Mouse (Mus musculus) hindbrain, embryonic 14.5 days (tissue): ENCODE data around the gene Eif4g3. TPM values are rescaled to one million over a fixed set of nuclear protein-coding genes. Genes with fewer than 3 reads are reported as not detected.
A peak's percentile ranks its signal among the peaks of the same experiment; 100 is the strongest.

Experiments used
- ATAC-seq: fragments of 200-750 bp; cut with Nextera tagmentation; 2 replicates; pipeline ENCODE4 v1.8.0; 2017; ENCODE audit warnings: moderate number of reproducible peaks, mild to moderate bottlenecking, moderate TSS enrichment, moderate library complexity; ENCODE audit not compliant: low FRiP score
- DNase-seq: peaks from one replicate; pipeline ENCODE4 v3.0.0-alpha.2; 2015; ENCODE audit warnings: low spot score
- H3K27ac ChIP-seq: fragments of 300-500 bp; sonication (generic); 2 replicates; pipeline ENCODE4 v1.5.1; 2014; ENCODE audit warnings: mild to moderate bottlenecking, moderate library complexity
- H3K27me3 ChIP-seq: fragments of 300-500 bp; sonication (generic); 2 replicates; pipeline ENCODE4 v1.6.1; 2014; ENCODE audit warnings: mild to moderate bottlenecking, low read length, mixed read lengths; ENCODE audit not compliant: control insufficient read depth, insufficient read depth
- H3K36me3 ChIP-seq: fragments of 300-500 bp; sonication (generic); replicated peaks from 2 replicates; pipeline ENCODE4 v1.6.1; 2014; ENCODE audit not compliant: control insufficient read depth, insufficient read depth
- H3K4me1 ChIP-seq: fragments of 300-500 bp; sonication (generic); replicated peaks from 2 replicates; pipeline ENCODE4 v1.6.1; 2014; ENCODE audit warnings: antibody characterized with exemption, low read length, mixed read lengths; ENCODE audit not compliant: control insufficient read depth, insufficient read depth
- H3K4me2 ChIP-seq: fragments of 300-500 bp; sonication (generic); replicated peaks from 2 replicates; pipeline ENCODE4 v1.6.1; 2014; ENCODE audit warnings: mild to moderate bottlenecking, moderate library complexity
- H3K4me3 ChIP-seq: fragments of 300-500 bp; sonication (generic); replicated peaks from 2 replicates; pipeline ENCODE4 v1.5.1; 2014; ENCODE audit warnings: mild to moderate bottlenecking, low read length
- H3K9ac ChIP-seq: fragments of 300-500 bp; sonication (generic); 2 replicates; pipeline ENCODE4 v1.6.1; 2014
- H3K9me3 ChIP-seq: fragments of 300-500 bp; sonication (generic); 2 replicates; pipeline ENCODE4 v1.6.1; 2016; ENCODE audit warnings: low read length; ENCODE audit not compliant: control insufficient read depth
- WGBS: fragments of 180-500 bp; shearing (Covaris S2); extraction: QIAGEN DNeasy Blood & Tissue Kit; methylation state at CpG from one replicate; pipeline ENCODE4 v1.1.7; 2014; 5-methylcytosine and 5-hydroxymethylcytosine counted together
- polyA plus RNA-seq: library from polyadenylated mRNA; unstranded; fragments of >200 nt; fragmentation: Nextera tagmentation; extraction: Ambion mirVana; gene quantifications from 2 replicates; pipeline ENCODE4 v1.2.1, GENCODE M21; 2014

Gene Eif4g3
- polyA plus RNA-seq, 1 experiment from 2014 or later: 65.3 TPM

GRCm38 (mm10) chr4:138217951-138218685 is 225.3 kb downstream of the Eif4g3 start:
- Histone ChIP-seq H3K36me3 (peaks cover 13% of the 10 kb centered on the region), H3K4me2 (peak overlapping the region; percentile 66), H3K9ac (peak overlapping the region; percentile 98), H3K4me3 (peak overlapping the region; percentile 66), H3K9me3 (no peaks in the 10 kb centered on the region), H3K27ac (peak overlapping the region; percentile 100; the same call in 1 of the 2 replicates), H3K27me3 (no peaks in the 10 kb centered on the region), H3K4me1 (peaks cover 28% of the 10 kb centered on the region)
- DNase-seq: no peak
- 78% methylated on average over 11 of the region's 11 CpGs for WGBS
- ATAC-seq: no peak

GRCm38 (mm10) chr4:138219331-138219730 is 226.5 kb downstream of the Eif4g3 start:
- Histone ChIP-seq H3K4me1 (peaks cover 28% of the 10 kb centered on the region), H3K4me2 (no peak overlapping the region), H3K36me3 (peaks cover 25% of the 10 kb centered on the region), H3K27me3 (no peaks in the 10 kb centered on the region), H3K9me3 (no peaks in the 10 kb centered on the region), H3K9ac (peak overlapping the region; percentile 13; the same call in 1 of the 2 replicates), H3K4me3 (no peak overlapping the region), H3K27ac (no peak overlapping the region)
- no peak for ATAC-seq
- 93% methylated on average over 5 of the region's 5 CpGs for WGBS
- no peak for DNase-seq

DNA sequence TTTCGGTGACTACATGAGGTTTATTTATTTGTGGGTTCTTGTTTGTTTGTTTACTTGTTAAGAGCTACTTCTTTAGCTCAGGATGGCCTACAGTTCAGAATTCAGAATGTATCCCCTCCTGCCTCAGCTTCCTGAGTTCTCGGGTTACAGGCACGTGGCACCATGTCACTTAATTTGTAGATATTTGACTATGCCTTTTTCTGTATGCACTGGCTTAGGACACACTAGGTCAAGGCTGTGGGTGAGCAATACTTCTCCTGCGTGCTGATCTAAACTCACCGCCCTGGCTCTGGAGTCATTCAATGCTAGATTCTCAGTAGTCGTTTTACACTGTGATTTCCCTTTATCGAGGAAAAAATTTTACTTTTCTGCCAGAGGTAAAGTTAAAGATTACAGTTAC is 227.9 kb downstream of the Eif4g3 start:
- no peak overlapping the region for H3K4me3 ChIP-seq
- H3K27me3 ChIP-seq: no peaks in the 10 kb centered on the region
- H3K4me2 ChIP-seq: no peak overlapping the region
- DNase-seq (no peak), ATAC-seq (no peak)
- peaks cover 39% of the 10 kb centered on the region for H3K36me3 ChIP-seq
- no peaks in the 10 kb centered on the region for H3K9me3 ChIP-seq
- peaks cover 23% of the 10 kb centered on the region for H3K4me1 ChIP-seq
- no peak overlapping the region for H3K9ac ChIP-seq
- WGBS: 91% methylated on average over 7 of the region's 7 CpGs
- H3K27ac ChIP-seq: no peak overlapping the region

DNA sequence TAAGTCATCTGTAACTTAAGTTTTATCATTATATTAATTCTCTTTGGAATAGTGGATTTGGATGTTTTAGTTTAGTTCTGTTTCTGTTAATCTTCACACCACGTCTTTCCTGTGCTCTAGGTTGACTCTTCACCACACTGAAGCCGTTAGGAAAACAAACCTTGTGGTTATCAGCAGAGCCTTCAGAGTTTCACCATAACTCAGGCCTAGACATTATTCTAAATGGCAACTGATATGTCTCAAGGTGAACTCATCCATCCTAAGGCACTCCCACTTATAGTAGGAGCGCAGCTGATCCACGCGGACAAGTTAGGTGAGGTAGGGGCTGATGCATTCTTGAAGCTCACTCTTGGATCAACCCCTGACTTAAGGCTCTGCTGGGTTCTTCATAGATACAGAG is 228.6 kb downstream of the Eif4g3 start:
- Histone ChIP-seq H3K4me1 (peaks cover 21% of the 10 kb centered on the region), H3K9me3 (no peaks in the 10 kb centered on the region), H3K27ac (no peak overlapping the region), H3K9ac (no peak overlapping the region), H3K36me3 (peaks cover 46% of the 10 kb centered on the region), H3K4me2 (no peak overlapping the region), H3K4me3 (no peak overlapping the region), H3K27me3 (no peaks in the 10 kb centered on the region)
- no peak for DNase-seq
- no peak for ATAC-seq
- WGBS: 92% methylated on average over 5 of the region's 5 CpGs

DNA sequence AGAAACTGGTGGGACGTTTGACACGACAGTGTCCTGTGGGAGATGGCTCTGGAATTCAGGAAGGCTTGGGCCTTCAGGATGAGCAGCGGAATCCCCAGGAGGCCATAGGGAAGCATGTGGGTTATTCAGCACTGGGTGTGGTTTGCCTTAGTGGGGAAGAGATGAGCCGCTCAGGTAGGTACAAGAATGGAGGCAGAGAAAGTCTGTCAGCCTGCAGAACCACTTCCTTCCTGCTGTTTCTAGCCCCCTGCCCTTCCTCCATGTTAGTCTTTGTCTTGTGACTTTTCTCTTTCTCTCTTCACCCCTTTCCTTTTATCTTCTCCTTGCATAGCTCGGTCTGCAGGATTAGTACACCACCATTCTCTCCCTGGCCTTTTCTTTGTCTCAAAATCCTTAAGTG is 229.6 kb downstream of the Eif4g3 start:
- Histone ChIP-seq H3K4me1 (peaks cover 21% of the 10 kb centered on the region), H3K4me2 (no peak overlapping the region), H3K36me3 (peaks cover 56% of the 10 kb centered on the region), H3K27ac (no peak overlapping the region), H3K4me3 (no peak overlapping the region), H3K9me3 (no peaks in the 10 kb centered on the region), H3K27me3 (no peaks in the 10 kb centered on the region), H3K9ac (no peak overlapping the region)
- DNase-seq: no peak
- 88% methylated on average over 5 of the region's 5 CpGs for WGBS
- ATAC-seq: no peak

DNA sequence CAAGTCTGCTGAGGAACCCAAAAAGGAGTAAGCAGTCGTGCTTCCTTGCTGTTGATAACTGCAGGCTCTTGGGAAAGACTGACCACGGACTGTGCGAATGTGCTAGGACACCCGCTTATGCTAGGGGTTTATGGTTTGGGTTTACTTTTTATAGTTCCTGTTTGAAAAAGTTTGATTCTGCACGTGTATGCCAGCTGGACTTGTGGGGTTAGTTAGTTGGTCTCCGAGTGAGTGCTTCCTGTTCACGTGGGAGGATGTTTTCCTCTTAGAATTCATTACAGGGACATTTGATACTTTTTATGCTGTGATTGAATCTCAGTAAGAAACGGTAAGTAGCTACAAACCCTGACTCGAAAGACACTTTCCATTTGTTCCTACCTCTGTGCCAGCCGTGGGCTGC is 230.8 kb downstream of the Eif4g3 start:
- no peak for ATAC-seq
- H3K36me3 ChIP-seq: peaks cover 68% of the 10 kb centered on the region
- H3K9ac ChIP-seq: no peak overlapping the region
- H3K4me2 ChIP-seq: no peak overlapping the region
- no peak for DNase-seq
- no peaks in the 10 kb centered on the region for H3K9me3 ChIP-seq
- peaks cover 11% of the 10 kb centered on the region for H3K4me1 ChIP-seq
- H3K27ac ChIP-seq: no peak overlapping the region
- H3K4me3 ChIP-seq: no peak overlapping the region
- H3K27me3 ChIP-seq: no peaks in the 10 kb centered on the region
- WGBS: 91% methylated on average over 10 of the region's 10 CpGs

DNA sequence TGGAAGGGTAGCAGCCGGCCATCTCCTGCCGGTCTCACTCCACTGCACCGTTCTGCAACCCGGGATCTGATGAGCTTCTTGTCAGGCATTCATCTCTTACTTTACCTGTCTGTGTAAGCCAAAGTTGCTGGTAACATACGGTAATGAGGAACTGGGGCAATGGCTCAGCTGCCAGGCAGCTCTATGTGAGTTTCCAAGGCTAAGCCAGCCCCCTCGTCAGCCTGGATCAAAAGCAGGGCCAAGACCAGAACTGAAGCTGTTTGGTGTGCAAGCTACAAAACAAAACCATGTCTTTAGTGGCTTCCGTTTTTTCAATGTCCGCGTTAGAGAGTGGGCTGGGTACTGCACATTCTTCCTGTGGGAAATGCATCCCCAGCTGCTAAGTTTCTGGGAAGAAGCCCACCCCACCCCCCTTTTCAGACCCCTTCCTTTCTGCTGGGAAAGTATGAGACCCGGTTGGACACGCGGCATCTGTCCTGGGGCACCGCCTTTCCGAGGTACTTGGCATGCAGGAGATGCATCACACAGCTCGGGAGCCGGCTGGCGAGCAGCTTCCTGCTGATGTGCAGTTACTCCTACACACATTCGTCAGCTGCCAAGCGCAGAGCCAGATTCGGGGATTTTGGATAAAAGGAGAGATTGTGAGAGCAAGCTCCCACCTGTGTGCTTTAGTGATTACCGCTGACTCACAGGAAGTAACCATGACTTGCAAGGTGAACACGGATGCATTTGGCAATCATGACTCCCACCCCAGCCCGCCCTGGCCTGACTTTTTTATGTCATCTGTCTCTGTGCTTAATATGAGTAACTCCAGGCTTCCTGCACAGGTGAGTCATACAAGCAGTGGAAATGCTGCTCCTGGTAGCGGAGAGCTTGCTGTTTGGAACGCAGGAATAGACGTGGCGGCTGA is 254.2 kb downstream of the Eif4g3 start:
- WGBS: 55% methylated on average over 27 of the region's 27 CpGs
- Histone ChIP-seq H3K4me3 (no peak overlapping the region), H3K36me3 (peaks cover 60% of the 10 kb centered on the region), H3K4me2 (no peak overlapping the region), H3K9ac (no peak overlapping the region), H3K4me1 (peaks cover 11% of the 10 kb centered on the region; the same call in 1 of the 2 replicates), H3K27ac (peak overlapping the region; percentile 29; the same call in 1 of the 2 replicates), H3K27me3 (no peaks in the 10 kb centered on the region), H3K9me3 (no peaks in the 10 kb centered on the region)
- ATAC-seq (no peak), DNase-seq (no peak)

- Histone ChIP-seq H3K4me1 (peaks cover 21% of the 10 kb centered on the region; the same call in 1 of the 2 replicates), H3K27me3 (no peaks in the 10 kb centered on the region; the same call in 1 of the 2 replicates), H3K4me3 (peak within 1 kb of the TSS; percentile 54), H3K9me3 (no peaks in the 10 kb centered on the region), H3K36me3 (peaks cover 27% of the 10 kb centered on the region), H3K9ac (peak within 1 kb of the TSS; percentile 70), H3K27ac (peak within 1 kb of the TSS; percentile 77), H3K4me2 (peak within 1 kb of the TSS; percentile 84)
- under 1% methylated on average over 57 of the region's 74 CpGs for WGBS
- DNase-seq (peak; percentile 81), ATAC-seq (peak; percentile 90)
These were observed 257.5 kb downstream of the Eif4g3 start, which contains the start of the genes Sh2d5 and Kif17 for GRCm38 (mm10) chr4:138250088-138250960. Sh2d5 (plus strand) TSS chr4:138250403. Kif17 (plus strand) TSS chr4:138250435.
